Mouse (Mus musculus): ENCODE results near the gene Esrrb. TPM values are rescaled to one million over a fixed set of nuclear protein-coding genes. Genes with fewer than 3 reads are reported as not detected.

The Esrrb gene
- total RNA-seq, 2 experiments from 2014 or later, result 0.42 to 1.0 TPM

DNA sequence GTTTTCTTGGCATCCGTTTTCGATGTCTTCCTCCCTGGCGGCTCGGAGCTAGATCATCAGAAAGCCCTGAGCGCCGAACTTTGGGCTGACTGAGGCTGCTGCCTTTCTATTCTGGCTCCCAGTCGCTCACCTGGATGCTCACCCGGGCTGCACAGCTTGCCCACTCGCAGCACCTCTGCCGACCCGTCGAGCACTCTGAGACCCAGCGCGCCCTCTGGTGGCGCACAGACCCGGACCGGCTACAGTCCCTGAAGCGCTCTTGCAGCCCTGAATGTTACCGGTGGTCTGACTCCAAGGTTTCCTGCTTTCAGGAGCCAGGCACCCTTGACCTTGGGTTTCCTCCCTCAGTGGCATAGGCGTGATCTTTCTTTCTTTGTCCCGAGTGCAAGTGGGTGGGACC, 41.8 kb downstream of the Esrrb start:
- peak; percentile 27 to 58 for DNase-seq (ENCODE audit: low spot score in 2 of 2)

DNA sequence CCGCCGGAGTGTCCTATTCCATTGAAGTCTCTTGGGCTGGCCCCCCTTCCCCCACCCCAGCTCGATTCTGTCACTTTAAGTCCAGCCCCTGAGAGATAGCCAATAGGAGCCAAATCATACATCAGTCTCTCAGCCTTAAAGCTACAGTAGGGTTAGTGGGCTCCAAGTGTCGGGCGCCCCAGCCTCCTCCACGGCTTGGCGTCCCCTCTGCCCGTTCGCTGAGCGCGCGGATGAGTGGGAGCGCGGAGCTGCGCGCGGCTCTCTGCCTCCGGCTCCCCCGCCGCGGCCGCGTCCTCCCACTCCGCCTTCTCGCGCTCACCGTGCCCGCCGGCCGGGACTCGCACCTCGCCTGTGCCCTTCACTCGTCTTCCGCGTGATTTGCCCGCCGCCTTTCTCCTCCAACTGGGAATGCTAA, 60.6 kb downstream of the Esrrb start:
- DNase-seq (ENCODE audit: low spot score in 2 of 2), result no peak

DNA sequence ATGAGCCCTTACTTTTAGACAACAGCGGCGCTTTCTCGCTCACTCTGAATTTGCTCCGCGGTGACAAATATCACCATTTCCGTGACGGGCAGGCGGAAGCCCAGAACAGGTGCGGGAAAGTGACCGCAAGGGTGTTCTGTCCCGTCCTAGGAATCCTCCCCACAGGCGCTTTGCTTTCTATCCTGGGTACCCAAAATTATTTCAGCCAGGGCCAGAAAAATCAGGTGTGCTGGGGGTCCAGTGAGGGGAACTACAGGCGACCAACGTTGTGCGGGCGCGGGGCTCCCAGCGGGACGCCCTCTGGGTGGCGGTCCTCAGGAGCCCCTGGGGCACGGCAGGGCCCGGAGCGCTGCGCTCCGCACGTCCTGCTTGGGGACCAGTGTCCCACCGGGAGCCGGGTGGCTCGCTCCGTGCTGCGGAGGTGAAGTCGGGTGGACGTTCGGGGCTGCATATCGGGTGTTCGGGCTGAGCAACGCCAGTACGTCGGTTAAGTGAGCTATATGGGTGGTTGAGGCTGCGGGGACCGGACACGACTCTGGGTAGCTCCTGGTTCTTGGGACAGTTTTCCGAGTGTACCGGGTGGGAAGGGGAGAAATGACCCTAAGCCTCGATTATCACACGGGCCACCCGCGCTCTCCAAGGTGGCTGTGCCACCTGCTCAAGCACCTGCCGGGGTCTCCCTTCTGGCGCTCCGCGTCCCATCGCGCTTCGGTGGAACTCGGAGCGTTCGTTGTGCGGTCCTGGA, 61.4 kb downstream of the Esrrb start:
- DNase-seq (ENCODE audit: low spot score in 2 of 2), result no peak

DNA sequence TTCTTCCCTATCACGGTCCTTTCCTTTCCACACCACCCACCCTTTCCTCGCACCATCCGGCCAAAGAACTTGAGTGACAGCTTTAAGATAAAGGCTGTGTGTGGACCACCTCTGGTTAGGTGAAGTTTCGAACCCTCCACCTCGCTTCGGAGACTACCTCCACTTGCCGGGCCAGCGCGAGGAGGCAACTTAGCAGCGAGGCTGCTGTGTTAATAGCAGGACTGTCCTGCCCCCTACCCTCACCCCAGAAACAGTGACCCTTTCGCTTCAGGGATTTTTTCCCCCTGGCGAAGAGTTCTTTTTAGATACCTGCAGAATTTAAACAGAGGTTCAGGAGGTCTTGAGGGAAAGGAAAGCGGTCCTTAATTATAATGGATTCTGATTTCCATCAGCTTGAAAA, 62.2 kb downstream of the Esrrb start:
- no peak for DNase-seq (ENCODE audit: low spot score in 2 of 2)

DNA sequence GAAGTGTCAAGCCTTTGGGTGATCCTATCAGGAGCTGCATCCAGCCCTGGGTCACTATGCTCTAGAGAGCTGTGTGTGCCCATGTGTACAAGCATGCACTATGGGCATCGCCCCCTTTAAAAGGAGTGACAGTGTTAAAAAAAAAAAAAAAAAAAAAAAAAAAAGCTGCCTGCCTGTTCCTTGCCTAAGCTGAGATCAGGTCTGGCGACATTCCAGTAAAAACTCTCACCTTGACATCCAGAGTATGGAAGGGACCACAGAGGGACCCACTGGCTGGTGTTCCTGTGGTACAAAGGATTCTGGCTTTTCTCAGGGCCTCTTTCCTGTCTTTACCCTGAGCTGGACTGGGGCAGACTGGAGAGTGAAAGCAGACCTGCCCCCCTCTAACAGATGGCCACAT, 66.7 kb downstream of the Esrrb start:
- no peak for DNase-seq (ENCODE audit: low spot score in 2 of 2)

DNA sequence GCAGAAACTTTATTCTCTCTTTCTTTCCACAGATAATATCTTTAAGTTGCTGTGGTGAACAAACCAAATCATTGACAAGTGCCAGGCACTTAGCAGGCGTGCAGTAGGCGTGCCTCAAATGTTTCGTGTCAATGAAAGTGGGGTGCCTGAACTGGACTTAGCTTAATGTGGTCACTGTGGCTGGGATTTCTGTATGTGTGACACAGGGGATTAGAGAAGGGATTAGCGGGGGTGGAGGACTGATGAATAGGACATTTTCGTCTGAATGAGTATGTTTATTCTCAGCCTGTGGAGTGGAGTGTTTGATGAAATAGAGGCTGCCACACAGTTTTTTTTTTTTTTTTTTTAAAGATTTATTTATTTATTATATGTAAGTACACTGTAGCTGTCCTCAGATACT, 70.8 kb downstream of the Esrrb start:
- no peak for DNase-seq (ENCODE audit: low spot score in 2 of 2)

DNA sequence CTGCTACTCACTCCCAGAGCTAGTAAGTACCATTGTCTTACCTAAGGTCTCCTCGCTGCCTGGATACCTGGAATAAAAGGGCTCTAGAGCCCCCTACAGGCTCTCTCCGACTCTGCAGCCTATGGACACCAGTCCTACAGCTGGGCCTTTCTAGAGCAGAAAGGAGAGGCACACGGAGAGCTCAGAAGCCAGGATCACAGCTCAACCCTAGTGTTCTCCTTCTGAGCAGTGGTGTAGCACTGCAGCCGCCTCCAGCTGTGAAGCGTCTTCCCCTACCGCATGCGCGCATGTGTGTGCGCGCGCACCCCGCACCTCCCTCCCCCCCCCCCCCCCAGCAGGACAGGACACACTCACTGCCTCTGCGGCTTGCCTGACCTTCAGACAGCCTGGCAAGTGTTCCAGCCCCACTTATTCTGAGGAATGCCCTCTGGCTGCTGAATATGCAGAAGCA, 72.5 kb downstream of the Esrrb start:
- DNase-seq (ENCODE audit: low spot score in 2 of 2), result peak in 1 of 2 experiments; percentile 33

DNA sequence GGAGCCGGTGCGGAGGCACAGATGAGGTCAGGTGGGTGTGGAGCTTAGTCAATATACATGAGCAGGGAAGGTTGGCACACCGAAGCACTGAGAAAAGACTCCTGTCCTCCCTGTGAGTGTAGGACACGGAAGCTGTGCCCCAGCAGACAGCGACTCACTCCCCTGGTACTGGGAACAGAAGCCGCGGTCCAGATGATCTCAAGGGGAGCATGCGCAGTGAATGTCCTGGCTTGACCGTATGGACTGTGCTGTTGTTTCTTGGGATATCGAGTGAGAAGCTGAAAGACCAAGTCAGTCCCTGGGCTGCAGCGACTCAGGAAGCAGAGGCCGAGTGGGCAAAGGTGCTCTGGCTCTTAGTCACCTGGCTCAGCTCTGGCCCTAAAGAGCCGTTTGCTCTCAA, 74.7 kb downstream of the Esrrb start:
- no peak for DNase-seq (ENCODE audit: low spot score in 2 of 2)

DNA sequence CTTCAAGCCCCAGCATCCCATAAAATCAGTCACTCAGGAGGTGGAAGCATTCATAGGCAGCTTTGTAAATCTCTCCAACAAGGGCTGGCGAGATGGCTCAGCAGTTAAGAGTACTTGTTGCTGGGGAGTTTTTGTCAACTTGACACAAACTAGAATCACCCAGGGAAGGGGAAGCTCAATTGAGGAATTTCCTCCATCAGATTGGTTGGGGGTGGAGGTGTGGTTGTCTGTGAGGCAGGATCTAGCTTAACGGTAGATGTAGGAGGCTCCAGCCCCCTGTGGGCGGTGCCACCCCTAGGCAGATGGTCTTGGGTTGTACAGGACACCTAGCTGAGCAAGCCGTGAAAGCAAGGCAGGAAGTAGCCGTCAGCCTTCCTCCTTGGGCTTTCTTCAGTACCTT, 89.9 kb downstream of the Esrrb start:
- no peak for DNase-seq (ENCODE audit: low spot score in 2 of 2)

DNA sequence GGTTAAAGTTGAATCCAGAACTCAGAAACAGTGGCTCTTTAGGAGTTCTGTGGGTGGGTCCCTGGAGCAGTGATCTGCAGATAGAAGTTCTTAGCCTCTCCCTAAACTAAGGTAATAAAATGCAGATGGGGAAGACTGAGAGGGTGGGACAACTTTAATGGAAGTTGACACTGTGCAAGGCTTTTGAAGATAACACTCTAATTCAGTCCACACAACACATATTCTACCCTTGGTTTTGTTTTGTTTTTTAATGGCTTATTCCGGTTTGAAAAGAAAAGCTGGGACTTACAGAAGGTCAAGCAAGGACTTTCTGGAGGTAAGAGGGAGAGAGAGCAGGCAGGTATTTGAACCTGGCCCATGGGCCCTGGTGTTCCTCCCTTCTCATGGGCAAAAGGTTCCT, 94.1 kb downstream of the Esrrb start:
- DNase-seq (ENCODE audit: low spot score in 2 of 2), result no peak

DNA sequence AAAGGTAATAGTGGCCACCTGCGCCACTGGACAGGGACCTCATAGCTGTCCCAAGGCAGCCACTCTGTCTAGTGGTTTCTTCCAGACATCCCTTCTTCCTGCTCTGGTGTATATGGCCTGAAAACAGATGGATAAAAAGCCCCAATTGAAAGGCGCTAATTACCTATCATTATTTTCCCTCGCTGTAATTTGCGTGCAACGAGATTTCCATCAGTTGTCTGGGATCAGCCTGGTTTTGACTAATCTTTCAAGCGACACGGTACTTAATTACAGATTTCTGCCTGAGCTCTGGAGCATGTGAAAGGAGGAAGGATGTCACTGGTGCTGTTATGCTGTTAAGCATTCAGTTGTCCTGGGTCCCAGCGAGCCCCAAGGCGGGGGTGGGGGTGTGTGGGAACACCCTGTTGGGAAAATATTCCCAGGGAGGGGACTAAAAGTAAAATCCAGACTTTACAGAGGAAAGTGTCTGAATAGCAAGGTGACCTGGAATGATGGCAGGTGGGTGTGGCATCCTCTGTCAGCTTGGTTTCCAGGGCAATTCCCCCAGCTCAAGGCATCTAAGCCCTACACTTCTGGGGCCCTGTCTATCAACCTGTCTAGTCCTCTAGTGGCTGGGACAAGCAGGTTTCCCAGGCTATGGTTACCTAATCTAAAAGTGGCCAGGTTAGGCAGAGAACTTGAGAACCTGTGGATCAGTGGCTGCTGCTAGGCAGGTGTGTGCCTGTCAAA, 102.0 kb downstream of the Esrrb start:
- DNase-seq (ENCODE audit: low spot score in 2 of 2), result no peak

DNA sequence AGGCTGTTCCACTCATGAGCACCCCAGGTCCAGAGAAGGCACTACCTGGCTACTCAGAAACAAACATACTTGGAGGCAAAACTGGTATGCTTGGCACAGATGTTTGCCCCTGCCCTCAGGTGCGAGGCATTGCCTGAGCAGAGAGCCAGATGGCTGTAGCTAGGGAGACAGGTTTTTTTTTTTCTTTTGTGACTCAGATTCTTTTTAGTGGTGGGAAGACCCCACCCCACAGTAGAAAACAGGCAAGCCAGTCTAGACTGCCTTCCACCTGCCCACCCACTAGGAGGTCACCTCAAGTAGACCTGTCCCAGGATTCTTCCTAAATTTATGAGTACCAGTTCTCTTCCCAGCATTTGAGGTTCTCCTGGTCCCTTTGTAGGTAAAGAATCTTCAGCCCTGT, 103.5 kb downstream of the Esrrb start:
- DNase-seq (ENCODE audit: low spot score in 2 of 2), result no peak

DNA sequence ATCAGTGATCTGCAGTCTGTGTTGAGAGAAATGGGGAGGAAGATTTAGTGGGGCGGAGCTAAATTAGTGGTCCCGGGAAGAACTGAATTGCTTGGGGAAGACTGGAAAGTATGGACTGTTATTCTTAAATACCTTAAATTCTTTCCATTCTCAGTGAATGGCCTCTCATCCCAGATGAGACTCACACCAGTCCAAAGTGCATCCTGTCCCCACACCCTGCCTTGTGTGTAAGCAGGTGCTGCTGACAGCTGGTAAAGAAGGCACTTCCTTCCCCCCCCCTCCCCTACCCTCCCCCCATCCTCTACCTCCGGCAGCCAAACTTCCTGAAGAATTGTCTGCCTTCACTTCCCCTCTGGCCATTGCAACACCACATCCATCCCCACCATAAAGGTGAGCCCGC, 105.3 kb downstream of the Esrrb start:
- no peak for DNase-seq (ENCODE audit: low spot score in 2 of 2)

DNA sequence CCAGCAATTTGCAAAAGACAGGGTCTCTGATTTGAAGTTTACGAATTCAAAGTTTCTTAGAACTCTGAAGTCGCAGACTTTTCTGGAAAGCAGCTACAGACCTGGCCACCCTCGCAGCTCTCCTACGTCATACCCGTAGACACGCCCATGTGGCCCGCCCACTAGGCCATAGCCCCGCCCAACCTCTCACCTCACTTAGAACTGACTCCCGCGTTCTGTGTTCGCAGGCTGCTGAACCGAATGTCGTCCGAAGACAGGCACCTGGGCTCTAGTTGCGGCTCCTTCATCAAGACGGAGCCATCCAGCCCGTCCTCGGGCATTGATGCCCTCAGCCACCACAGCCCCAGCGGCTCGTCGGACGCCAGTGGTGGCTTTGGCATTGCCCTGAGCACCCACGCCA, 109.0 kb downstream of the Esrrb start:
- no peak for DNase-seq (ENCODE audit: low spot score in 2 of 2)

DNA sequence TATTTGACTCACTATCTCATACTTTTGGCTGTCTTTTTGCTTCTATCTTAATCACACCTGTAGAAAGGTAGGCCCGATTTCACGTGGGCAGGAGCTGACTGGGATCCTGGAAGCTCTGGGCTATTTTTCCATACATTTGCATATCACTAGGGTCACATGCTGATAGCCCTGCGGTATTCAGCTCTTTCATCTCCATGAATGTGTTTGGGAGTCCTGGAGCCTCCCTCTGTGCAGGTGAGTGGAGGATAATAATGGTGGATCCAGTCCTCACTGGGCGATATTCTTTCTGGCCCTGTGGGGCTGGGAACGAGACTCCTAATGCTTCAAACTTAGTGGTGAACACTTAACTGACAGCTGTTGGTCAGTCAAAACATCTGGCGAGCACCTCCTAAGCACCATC, 110.0 kb downstream of the Esrrb start:
- no peak for DNase-seq (ENCODE audit: low spot score in 2 of 2)

DNA sequence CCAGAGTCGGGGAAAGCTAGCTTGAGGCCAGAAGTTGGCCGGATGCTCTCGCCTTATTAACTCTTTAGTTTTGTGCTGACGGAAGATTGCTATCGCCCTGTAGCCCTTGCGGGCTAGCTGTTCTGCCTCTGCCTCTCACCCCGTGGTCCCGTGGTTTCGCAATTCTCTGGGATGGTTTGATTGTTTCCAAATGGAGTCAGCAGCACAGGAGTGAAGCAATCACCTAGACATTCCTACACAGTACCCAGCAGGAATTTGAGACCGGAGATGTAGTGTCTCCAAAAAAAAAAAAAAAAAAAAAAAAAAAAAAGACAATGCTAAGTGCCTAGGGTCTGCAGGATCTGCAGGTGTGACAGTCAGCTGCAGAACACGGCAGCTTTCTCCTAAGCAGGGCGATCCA, 112.7 kb downstream of the Esrrb start:
- no peak for DNase-seq (ENCODE audit: low spot score in 2 of 2)

DNA sequence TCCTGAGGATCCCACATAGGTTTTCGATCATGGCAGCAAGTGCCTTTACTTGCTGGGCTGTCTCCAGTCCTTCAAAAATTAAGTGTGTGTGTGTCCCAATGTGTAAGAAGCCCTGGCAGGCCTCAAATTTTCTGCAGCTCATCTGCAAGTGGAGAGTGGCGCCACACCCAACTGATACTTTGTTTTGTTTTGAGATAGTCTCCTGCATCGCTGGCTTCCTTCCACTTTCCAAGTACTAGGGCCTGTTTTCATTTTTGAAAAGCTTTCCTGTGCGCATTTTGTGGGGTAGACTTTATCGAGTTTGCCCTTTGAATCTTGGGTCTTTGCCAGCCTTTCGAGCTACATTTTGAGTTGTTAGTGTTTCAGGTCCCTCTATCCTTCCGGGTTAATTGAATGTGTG, 115.1 kb downstream of the Esrrb start:
- DNase-seq (ENCODE audit: low spot score in 2 of 2), result no peak

DNA sequence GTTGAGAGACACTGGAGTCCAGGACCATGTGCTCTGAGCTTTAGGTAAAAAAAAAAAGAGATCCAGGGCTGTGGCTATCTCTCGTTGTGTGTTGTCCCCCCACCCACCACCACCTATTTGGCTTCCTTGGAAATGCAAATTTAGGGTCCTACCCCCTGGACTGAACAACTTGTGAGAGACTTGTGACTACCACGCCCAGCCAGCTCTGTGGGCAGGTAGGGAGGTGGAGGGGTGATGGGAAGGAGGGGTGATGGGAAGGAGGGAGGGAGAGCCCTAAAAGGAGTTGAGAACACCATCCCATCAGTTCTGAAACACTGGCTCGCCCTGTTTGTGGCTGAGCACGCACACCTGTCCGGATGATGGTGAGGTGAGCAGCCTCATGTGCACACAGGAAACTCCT, 118.0 kb downstream of the Esrrb start:
- DNase-seq (ENCODE audit: low spot score in 2 of 2), result no peak

DNA sequence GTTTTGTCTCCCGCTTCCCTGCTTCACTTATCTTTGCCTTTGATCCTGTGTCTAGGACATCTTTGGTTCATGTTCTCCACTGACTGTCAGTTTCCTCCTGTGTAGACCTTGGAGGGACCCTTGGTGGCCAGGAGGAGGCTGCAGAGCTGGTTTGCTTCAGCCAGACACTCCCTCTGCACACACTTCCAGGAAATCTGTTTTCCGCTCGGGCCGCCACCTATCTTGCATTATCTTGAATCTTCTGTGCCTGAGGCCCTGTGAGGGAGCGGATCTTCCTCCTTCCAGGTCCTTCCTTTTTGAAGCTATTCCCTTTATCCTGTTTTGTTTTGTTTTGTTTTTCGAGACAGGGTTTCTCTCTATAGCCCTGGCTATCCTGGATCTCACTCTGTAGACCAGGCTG, 121.1 kb downstream of the Esrrb start:
- no peak for DNase-seq (ENCODE audit: low spot score in 2 of 2)

DNA sequence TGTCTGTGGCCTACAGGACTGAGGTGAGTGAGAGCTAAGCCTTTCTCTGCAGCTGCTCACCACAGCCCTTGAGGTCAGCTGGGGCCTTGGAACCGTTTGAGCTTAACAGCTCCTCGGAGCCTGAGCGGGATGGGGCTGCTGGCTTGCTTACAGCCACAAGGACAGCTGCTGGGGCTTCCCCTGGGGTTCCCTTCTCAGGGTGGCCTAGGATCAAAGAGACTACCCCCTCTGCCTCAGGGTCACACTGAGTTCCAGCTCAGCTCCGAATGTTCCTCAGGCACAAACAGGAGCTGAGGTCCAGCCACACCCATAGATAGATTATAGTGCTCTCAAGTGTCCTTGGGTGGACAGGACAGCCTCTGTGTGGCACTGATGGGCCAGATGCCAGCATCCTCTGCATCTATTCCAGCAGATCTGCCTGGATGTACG, 122.5 kb downstream of the Esrrb start:
- DNase-seq (ENCODE audit: low spot score in 2 of 2), result peak in 1 of 2 experiments; percentile 41

DNA sequence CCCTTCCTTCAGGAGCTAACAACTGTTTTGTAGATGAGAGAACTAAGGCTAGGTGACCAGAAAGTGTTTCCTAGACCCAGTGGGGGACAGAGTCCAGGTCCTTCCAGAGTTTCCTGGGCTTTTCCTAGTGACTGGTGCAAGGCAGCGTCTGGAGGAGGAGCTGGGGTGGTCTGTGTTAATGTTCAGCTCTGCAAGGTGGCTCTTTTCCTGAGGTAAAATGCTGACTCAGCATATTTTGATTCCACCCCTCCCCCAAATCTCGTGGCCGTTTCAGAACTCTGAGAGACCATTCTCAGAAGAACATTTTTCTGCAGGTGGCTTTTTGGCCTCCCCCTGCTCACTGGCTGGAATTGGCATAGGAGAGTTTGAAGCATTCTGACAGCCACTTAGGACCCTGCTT, 127.1 kb downstream of the Esrrb start:
- DNase-seq (ENCODE audit: low spot score in 2 of 2), result no peak

DNA sequence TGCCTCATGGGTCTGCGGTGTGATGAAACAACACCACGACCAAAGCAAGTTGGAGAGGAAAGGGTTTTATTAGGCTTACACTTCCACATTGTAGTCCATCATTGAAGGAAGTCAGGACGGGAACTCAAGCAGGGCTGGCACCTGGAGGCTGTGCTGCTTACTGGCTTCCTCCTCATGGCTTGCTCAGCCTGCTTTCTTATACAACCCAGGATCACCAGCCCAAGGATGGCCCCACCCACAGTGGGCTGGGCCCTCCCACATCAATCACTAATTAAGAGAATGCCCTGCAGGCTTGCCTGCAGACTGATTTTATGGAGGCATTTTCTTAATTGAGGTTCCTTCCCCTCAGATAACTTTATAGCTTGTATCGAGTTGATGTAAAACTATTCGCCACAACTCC, 129.1 kb downstream of the Esrrb start:
- DNase-seq (ENCODE audit: low spot score in 2 of 2), result no peak

DNA sequence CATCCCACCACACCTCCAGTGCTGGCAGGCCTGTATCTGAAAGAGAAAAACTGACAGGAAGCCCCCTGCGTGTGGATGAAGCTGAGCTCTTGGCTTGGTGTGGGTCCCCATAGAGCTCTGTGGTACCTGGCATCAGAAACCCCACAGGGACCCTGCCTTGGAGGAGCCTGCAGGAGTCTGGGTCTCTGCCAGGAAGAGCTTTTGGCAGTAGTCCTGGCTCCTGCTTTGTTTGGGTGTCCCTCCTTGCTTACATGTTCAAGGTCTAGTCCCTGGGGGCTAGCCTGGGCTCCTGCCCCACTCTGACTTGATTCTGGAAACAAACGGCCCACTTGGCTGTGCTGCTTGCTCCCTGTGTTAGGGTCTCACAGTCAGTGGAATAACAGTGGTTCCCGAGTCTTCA, 130.6 kb downstream of the Esrrb start:
- DNase-seq (ENCODE audit: low spot score in 2 of 2), result no peak
